Mouse (Mus musculus): ENCODE measurements around the gene Sim2.
A peak's percentile ranks its signal among the peaks of the same experiment; 100 is the strongest.

The Sim2 gene

DNA sequence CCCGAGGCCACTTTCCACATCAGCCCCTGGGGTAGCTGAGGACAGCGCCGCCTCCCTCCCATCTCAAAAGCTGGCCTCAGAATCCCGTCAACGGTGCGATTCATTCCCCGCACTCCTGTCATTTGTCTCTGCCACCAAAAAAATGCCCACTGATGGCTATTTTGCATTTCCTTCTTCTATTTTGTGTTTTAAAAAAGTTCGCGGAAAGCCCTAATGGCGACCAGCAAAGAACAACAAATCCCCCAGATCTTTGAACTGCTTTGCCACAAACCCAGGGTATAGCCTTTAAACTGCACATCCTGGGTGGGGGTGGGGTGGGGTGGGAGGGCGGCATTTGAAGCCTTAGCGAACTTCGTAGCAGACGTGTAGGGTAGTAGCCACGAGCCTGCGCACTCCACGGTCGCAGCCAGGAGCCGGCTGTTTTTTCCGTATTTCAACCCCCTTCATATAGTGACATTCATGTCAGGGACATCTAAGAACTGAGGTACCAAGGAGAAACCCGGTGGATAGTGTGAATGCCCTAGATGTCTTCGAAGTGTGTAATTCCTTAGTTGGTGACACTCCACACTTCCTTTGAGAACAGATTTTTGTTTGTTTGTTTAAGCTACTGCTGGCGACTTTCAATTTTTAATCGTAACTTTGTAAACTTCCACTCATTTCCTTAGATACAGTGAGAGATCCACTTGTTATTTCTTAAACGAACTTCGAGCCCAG, 10.5 kb downstream of the Sim2 start:
- DNase-seq (ENCODE audit: low spot score in 2 of 2) = no peak

DNA sequence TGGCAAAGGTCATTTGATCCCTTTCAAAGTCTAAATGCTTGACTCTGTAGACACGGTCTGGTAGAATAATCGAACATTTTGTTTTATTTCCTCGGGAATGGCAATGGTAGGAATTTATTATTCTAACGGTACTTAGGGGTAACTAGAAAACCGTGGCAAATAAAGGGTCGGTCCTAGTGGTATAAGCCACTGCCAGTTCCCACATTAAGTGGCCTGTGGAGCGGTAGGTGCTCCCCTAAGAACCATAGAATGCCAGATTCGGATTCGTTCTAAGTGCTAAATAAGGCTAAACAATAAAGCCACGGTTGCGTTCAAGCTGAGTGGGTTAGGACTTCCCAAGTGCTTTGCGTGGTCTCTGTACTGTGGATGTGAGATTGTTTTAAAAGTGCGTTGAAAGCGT, 11.7 kb downstream of the Sim2 start:
- no peak for DNase-seq (ENCODE audit: low spot score in 2 of 2)

DNA sequence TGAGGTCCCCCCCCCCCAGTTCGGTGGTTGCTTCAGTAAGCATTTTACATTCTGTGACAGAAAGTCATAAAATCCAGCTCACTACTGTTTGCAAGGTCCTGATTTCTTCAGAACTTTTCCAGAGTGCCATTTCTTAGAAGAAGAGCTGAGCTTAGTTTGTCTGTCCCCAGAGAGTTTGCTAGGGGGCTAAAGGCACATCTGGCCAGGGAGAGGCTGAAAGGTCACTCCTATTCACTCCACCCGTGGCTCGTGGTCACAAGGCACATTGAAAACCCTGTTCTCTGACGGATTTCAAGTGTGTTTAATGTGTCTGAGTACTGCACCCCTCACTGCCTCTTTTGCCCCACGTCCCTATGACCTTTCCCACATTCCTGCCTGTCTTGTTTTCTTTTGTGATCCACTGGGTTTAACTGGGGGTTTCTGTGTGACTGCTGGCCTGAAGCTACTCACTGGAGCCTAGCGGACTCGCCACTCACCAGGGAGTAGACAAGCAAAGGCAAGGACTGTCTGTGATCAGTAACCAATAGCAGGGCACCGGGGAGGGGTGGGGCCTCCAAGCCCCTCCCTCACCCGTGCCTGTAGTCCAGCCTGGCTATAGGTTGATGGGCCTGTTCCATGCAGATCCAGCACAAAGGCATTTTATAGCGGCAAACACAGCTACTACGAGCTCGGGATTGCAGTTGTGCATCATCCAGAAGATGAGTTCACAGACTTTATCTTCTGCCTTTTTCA, 13.2 kb downstream of the Sim2 start:
- DNase-seq (ENCODE audit: low spot score in 2 of 2) = no peak

GRCm38 (mm10) chr16:94113160-94113559, 28.4 kb downstream of the Sim2 start:
- DNase-seq (ENCODE audit: low spot score in 2 of 2) = no peak

GRCm38 (mm10) chr16:94114693-94115092, 30.0 kb downstream of the Sim2 start:
- no peak for DNase-seq (ENCODE audit: low spot score in 2 of 2)

DNA sequence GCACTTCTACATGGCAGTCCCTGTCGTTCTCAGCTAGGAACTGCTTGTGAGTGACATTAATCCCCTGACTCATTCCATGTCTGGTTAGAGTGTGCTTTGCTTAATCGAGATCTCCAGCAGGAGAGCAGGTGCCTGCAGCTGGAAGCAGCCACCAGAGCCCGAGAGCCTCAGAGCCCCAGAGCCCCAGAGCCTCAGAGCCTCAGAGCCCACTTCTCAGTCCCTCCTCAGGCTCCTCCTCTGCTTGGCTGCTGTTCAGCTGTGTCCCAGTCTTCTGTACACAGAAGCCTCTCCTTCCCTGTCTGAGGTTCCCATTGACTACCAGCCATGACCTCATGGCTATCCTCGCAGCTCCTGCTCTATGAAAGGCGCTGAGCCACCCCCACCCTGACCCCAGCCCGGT, 32.6 kb downstream of the Sim2 start:
- no peak for DNase-seq (ENCODE audit: low spot score in 2 of 2)

DNA sequence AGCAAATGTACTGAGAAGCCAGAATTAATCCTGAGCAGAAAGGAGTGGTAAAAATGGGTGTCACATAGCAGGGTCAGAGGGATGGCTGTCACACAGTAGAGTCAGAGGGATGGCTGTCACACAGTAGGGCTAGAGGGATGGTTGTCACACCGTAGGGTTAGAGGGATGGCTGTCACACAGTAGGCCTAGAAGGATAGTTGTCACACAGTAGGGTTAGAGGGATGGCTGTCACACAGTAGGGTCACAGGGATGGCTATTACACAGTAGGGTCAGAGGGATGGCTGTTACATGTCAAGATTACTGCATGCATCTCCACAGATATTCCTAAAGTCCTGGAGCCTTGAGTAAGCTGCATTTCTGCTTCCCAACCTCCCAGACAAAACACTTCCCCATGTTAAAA, 33.7 kb downstream of the Sim2 start:
- DNase-seq (ENCODE audit: low spot score in 2 of 2) = no peak

- no peak for DNase-seq (ENCODE audit: low spot score in 2 of 2)
Measured at GRCm38 (mm10) chr16:94122347-94122746, 37.6 kb downstream of the Sim2 start.

- no peak for DNase-seq (ENCODE audit: low spot score in 2 of 2)
Measured at GRCm38 (mm10) chr16:94123247-94123646, 38.5 kb downstream of the Sim2 start.

DNA sequence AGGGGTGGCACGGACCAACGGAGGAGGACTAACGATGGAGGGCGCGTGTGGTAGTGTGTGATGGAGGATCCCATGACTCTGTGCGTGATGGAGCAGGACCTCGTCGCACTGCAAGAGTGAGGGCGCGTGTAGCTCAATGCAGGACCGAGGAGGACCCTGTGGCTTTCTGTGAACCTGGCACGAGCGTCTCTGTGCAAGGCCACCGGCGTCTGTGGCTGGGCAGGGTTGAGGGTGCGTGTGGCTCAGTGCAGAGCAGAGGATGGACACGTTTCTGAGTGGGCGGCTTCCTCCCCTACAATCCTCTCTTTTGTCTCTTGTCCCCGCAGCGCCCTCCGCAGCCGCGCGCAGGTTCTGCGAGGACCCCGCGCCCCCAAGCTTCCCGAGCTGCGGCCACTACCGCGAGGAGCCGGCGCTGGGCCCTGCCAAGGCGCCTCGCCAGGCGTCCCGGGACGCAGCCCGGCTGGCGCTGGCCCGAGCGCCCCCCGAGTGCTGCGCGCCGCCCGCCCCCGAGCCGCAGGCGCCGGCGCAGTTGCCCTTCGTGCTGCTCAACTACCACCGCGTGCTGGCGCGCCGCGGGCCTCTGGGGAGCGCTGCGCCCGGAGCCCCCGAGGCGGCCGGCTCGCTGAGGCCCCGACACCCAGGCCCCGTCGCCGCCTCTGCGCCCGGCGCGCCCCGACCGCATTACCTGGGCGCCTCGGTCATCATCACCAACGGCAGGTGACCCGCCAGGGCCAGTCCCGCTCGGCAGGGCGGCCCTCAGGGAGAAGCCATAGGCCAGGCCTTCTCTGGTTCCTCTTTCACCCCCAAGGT, 40.6 kb downstream of the Sim2 start:
- no peak for DNase-seq (ENCODE audit: low spot score in 2 of 2)

DNA sequence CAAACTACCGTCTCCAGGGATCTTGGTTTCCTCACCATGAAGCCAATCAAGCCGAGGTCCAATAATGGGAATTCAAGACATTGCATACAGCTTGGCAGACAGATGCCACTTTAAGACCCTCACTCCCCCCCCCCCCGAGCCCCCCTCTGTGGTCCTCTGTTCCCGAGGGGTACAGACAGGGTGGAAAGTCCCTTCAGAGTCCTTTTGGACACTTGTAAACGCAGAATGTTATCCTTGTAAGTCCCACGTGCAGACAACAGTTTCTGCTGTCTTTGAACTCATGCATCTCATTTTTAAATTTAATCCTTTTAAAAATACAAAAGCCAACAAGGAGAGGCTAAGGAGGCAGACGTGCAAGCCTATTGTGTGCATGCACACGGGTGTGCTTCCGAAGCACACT, 41.5 kb downstream of the Sim2 start:
- no peak for DNase-seq (ENCODE audit: low spot score in 2 of 2)

DNA sequence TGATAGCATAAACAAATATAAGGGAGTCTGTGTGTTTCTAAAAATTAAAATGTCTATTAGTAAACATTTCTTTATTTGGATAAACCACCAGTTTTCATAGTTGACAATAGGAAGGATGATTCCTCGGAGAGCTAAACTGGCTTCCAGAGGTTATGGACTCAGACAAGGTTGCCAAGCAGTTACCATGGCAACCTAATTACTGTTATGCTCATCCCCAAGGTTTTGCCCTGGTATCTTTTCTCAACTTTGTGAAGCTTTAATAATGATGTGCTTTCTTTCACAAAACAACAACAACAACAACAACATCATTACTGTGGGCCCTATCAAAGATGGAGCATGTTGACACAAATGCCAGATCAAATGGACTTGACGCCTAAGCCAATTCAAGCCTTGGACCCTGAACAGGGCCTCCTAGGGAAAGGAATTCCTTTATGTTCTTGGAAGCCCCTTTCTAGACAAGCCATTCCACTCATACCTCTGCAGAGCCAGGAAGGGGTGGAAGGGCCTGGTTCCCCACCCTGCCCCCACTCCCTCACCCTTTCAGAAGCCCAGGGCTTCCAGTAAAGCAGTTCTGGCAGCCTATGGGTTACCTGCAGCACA, 43.6 kb downstream of the Sim2 start:
- DNase-seq (ENCODE audit: low spot score in 2 of 2) = no peak

GRCm38 (mm10) chr16:94134218-94134617, 49.5 kb downstream of the Sim2 start:
- DNase-seq (ENCODE audit: low spot score in 2 of 2) = no peak

- no peak for DNase-seq (ENCODE audit: low spot score in 2 of 2)
Measured at GRCm38 (mm10) chr16:94140746-94141145, 56.0 kb downstream of the Sim2 start.

DNA sequence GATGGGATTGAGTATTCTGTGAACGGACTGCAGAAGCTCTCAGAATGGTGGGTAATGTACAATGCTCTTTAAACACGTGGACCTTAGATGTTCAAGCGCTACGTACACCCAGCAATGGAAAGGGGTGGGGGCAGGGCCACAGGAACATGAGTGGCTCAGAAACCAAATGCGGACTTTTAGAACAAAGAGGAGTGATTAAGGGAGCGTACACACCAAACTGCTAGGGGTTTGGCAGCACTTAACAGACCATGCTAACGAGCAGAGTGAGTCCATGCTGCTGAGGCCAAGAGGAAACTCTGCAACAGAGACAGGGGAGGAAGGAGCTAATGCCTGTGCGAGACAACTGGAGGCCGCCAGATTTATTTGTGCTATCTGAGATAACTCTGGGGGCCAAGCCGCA, 58.6 kb downstream of the Sim2 start:
- DNase-seq (ENCODE audit: low spot score in 2 of 2) = no peak

- peak in 1 of 2 experiments; percentile 15 for DNase-seq (ENCODE audit: low spot score in 2 of 2)
Measured at GRCm38 (mm10) chr16:94148139-94148538, 63.4 kb downstream of the Sim2 start.

DNA sequence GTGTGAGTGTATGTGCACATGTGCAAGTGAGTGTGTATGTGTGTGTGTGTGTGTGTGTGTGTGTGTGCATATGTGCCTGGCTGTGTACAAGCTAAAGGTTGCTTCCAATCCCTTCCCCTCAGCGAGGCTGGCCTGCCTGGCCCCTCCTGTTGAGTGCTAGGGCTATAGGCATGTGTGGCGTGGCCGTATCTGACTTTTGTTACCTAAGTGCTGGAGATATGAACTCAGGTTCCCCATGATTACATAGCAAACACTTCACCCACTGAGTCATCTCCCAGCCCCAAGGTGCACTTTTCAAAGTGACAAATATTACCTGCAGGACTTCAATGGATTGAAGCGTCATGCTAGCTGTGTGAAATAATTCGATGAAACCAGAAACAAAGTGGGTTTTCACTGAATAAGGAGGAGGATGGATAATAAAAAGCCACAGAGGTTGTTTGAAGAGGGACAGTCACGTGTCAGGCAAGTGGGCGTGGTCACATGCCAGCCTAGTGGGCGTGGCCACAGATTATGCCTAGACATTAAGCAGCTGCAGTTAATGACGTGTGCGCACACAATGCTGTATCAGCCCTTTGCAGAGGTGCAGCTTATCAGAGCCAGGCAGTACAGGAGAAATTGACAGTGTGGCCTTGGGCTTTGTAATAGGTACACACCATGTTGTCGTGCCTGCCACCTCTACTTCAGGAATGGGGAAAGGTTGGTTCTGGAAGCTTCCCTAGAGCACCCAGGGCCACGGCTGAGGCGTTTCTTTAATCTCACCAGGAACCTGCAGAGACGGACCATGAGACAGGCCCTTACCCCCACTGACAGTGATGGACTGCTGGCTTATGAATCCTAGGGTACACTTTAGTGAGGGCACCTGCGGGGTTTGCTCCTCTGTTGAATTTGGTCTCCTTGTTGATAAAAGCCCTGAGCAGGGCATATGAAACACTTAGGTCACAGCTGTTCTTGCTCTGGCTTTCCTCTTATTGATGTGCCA, 65.7 kb downstream of the Sim2 start:
- DNase-seq (ENCODE audit: low spot score in 2 of 2) = peak; percentile 46 to 71

DNA sequence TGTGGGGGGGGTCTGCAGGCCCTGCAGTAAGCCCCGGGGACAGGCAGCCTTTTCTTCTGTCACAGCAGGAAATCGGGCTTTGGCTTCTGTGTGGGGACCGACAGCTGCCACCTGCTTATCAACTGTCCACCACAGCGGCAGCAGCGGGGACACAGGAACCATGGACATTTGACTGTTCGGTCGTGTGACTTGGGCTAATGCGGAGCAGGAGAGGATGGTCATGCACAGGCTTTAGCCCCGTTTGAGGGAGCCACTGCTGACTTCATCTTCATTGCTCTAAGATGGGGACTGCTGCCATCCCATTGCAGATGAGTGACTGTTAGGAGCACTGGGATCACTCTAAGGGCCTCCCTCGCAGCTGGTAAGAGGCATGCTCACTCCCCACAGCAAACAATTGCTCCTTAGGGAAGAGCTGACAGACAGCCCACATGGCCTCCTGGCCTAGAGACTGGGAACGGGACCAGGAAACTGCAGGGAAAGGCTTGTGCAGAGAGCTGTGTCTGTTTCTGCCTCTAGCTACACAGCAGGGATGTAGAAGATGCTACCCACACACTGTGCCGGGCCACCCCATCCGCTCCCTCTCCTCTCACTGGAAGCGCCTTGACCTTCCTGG, 70.4 kb downstream of the Sim2 start:
- DNase-seq (ENCODE audit: low spot score in 2 of 2) = no peak

DNA sequence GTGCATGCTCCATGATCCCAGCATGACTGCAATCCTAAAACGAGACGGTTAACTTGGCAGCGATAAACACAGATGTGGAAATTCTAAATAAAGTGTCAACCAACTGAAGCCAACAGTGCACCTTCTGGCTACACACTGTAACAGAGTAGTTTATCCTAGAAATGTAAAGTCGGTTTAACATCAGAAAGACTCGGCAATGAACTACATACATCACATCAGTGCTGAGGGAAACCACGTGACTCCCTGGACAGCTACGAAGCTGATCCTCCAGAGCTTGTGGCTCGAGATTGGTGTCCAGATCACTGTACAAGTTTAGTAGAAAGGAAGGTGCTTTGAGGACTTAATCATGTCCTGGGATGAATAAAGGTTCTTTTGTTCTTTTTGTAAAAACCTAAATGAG, 73.1 kb downstream of the Sim2 start:
- no peak for DNase-seq (ENCODE audit: low spot score in 2 of 2)

- no peak for DNase-seq (ENCODE audit: low spot score in 2 of 2)
Measured at GRCm38 (mm10) chr16:94162000-94162399, 77.3 kb downstream of the Sim2 start.

DNA sequence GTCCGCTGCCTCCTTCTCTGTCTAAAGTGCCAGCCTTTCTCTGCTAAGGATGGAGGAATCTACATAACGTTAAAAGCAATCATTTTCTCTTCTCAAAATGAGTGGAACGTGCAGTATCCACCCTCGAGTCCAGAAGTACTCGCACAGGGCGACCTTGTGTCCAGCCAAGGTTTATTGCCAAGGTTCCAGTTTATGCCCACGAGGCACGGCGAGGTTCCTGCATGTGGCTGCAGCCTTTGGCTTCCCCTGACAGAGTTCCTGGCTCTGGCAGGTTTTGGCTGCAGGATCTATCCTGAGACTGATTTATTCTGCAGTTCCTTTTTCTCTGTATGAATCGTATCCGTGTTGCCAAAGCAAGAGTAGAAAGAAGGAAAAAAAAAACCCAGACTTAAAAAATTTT, 78.3 kb downstream of the Sim2 start:
- no peak for DNase-seq (ENCODE audit: low spot score in 2 of 2)

All from spleen, postnatal 36 days (tissue).